Mouse (Mus musculus): Measurements from ENCODE around the gene Washc4.

Washc4 gene

GRCm38 (mm10) chr10:83639881-83640386 is 96.4 kb downstream of the Washc4 start:
- DNase-seq = no peak

- DNase-seq = no peak
Observed at GRCm38 (mm10) chr10:83641641-83642040, 98.1 kb downstream of the Washc4 start.

- DNase-seq = no peak
Observed at GRCm38 (mm10) chr10:83644167-83644566, 100.6 kb downstream of the Washc4 start.

- DNase-seq = no peak
Observed at GRCm38 (mm10) chr10:83644865-83645715, 101.5 kb downstream of the Washc4 start.

GRCm38 (mm10) chr10:83645716-83645990 is 102.1 kb downstream of the Washc4 start:
- DNase-seq = no peak

Data from thymus, adult 18-20 months (tissue).